Mouse (Mus musculus) urinary bladder, adult 2 months (tissue): ENCODE data around the gene Pds5a. TPM values are rescaled to one million over a fixed set of nuclear protein-coding genes. Genes with fewer than 3 reads are reported as not detected.

Experiments used
- DNase-seq: peaks from one replicate; pipeline ENCODE4 v3.0.0; 2022; ENCODE audit warnings: low spot score
- polyA plus RNA-seq: library from polyadenylated mRNA; depleted of rRNA; stranded (reverse); fragments of >200 nt; gene quantifications from 2 replicates; pipeline ENCODE4 v1.2.3, GENCODE M21; 2012; rRNA removed

Gene Pds5a
- polyA plus RNA-seq, 1 experiment: 65.6 TPM

- DNase-seq: no peak
These were observed 132.6 kb downstream of the Pds5a start for GRCm38 (mm10) chr5:65565486-65565885.

- DNase-seq: no peak
These were observed 136.8 kb downstream of the Pds5a start for GRCm38 (mm10) chr5:65561125-65561893.

- DNase-seq: no peak
These were observed 141.0 kb downstream of the Pds5a start for GRCm38 (mm10) chr5:65557109-65557508.

Other genes with a start within 250 kb of the Pds5a start
- gene Gm43552, start 205.4 kb downstream of the Pds5a start, polyA plus RNA-seq: 0.34 TPM in 1 of 2 replicates, not detected in the other
- gene Smim14, start 161.1 kb downstream of the Pds5a start, polyA plus RNA-seq: 259 and 310 TPM in 2 replicates
- 72.3 and 74.4 TPM in 2 replicates for gene Ube2k, start 161.0 kb downstream of the Pds5a start, polyA plus RNA-seq
- gene N4bp2, start 65.2 kb upstream of the Pds5a start, polyA plus RNA-seq: 7.9 TPM in 2 replicates
- gene Rhoh, start 162.9 kb upstream of the Pds5a start, polyA plus RNA-seq: 1.0 and 1.3 TPM in 2 replicates
- not detected in 2 replicates for gene Chrna9, start 236.6 kb upstream of the Pds5a start, polyA plus RNA-seq